8 mouse cellular contexts compared by ENCODE assay signal in genomic region chr4:140249011-140249744, GRCm38 (mm10). TPM values are rescaled to one million over a fixed set of nuclear protein-coding genes. Genes with fewer than 3 reads are reported as not detected.
DNase-seq lines count a peak whose midpoint lies in the region; ATAC-seq and TF ChIP-seq lines count a peak whose summit lies in the region.

No protein-coding gene starts in this region.

- H3K9ac ChIP-seq in forebrain, embryonic 11.5 days (ENCODE audit: low read length): no peak overlapping the region

- no peak overlapping the region for H3K4me2 ChIP-seq in forebrain, embryonic 11.5 days (ENCODE audit: low read depth, low read length, severe bottlenecking)

- no peaks in the 10 kb centered on the region for H3K9me3 ChIP-seq in forebrain, embryonic 11.5 days (ENCODE audit: control insufficient read depth, low read length)

- H3K36me3 ChIP-seq in forebrain, embryonic 11.5 days (ENCODE audit: control insufficient read depth, insufficient read depth, low read length): no peaks in the 10 kb centered on the region

- no peak for ATAC-seq in forebrain, embryonic 11.5 days (replicated peaks; ENCODE audit: low FRiP score)

- H3K27me3 ChIP-seq in forebrain, embryonic 11.5 days (ENCODE audit: control insufficient read depth, insufficient read depth, low read length): peaks cover 44% of the 10 kb centered on the region

- no peak overlapping the region for H3K27ac ChIP-seq in left cerebral cortex, adult 2 months
- H3K27ac ChIP-seq in forebrain, embryonic 11.5 days (ENCODE audit: low read depth, low read length): no peak overlapping the region

- peaks cover 14% of the 10 kb centered on the region for H3K4me1 ChIP-seq in forebrain, embryonic 11.5 days (replicated peaks; ENCODE audit: control insufficient read depth, insufficient read depth, low read length)

- 4% methylated on average over 22 of the region's 22 CpGs for WGBS in forebrain, embryonic 11.5 days

- TF ChIP-seq CTCF in left cerebral cortex, adult 2 months (IDR thresholded peaks at IDR 0.05): peak; percentile 59

- peak; percentile 39 to 50 for DNase-seq in left cerebral cortex, adult 2 months (ENCODE audit: extremely low spot score in 1 of 2, low spot score in 2 of 2)
- no peak for DNase-seq in left cerebral cortex, adult 11 months (ENCODE audit: low spot score)
- DNase-seq in brain, adult 2 months (ENCODE audit: low read depth, low spot score): peak; percentile 88
- DNase-seq in forebrain, embryonic 11.5 days (ENCODE audit: low spot score): peak; percentile 77
- DNase-seq in kidney, postnatal 10 days: peak; percentile 72
- peak; percentile 53 for DNase-seq in lung, postnatal 36 days
- peak; percentile 67 for DNase-seq in testis, postnatal 10 days (ENCODE audit: low spot score)
- DNase-seq in spleen, postnatal 14 days (ENCODE audit: low spot score in 2 of 2): no peak

- H3K4me3 ChIP-seq in left cerebral cortex, adult 2 months: no peak overlapping the region
- no peak overlapping the region for H3K4me3 ChIP-seq in forebrain, embryonic 11.5 days (ENCODE audit: low read depth, low read length)

- intact Hi-C loops in left cerebral cortex, adult 2 months (cut with DNase I): loop anchor here (5.0 to 10.0 kb wide), 4 partner anchors 102 to 428 kb away; no protein-coding TSS in a partner anchor

RNA-seq across cellular contexts. Expression of gene Igsf21, which starts 2.6 kb away (rescaled TPM):
- 10 to 100 TPM; 68.8 to 75.2 TPM for total RNA-seq in left cerebral cortex, adult 2 months (2021)
- 12.7 and 13.3 TPM in 2 replicates for polyA plus RNA-seq in forebrain, embryonic 11.5 days (2014; fragmentation: Nextera tagmentation; extraction: Ambion mirVana)

Comparison
In these comparisons a context has a peak if more than half of its experiments do, and no peak if none do; other contexts are left out.
1. DNase-seq: peak in left cerebral cortex, adult 2 months (2 of 2), brain, adult 2 months (single experiment), forebrain, embryonic 11.5 days (single experiment), kidney, postnatal 10 days (single experiment), lung, postnatal 36 days (single experiment) and testis, postnatal 10 days (single experiment); none in left cerebral cortex, adult 11 months (single experiment) and spleen, postnatal 14 days (0 of 2).